27 mouse cellular contexts compared by ENCODE assay signal in the genomic region with DNA sequence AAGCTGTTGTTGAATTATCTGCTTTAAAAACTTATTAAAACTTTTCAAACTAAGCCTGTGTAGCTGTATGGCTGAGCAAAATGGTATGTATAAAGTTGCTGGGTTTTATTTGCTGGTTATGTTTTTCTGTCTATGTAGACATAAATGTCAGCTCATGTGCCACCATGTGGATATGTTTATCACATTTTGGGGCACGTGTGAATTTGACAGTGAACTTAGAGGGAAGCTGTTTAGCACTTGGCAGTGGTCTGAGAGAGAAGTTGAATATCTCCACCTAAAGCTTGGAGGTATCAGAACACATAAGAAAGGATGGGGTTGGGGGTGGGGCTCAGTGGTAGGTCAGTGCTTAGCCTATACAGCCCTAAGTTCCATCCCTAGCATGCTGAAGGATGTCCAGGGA.
"Had no signal": no experiment of that assay in that cellular context is flagged by ENCODE, and none has a peak within 500 bp of the region (broad histone marks: within the 10 kb centered on the region; RNA-seq: fewer than 3 reads in every experiment).

No protein-coding gene starts in this region.

- H3K9me3 ChIP-seq: limb, embryonic 10.5 days; limb, embryonic 12.5 days; limb, embryonic 13.5 days; limb, embryonic 15.5 days; liver, embryonic 12.5 days; liver, embryonic 13.5 days; liver, embryonic 15.5 days; lung, embryonic 15.5 days; midbrain, embryonic 10.5 days; midbrain, embryonic 12.5 days; midbrain, embryonic 13.5 days; midbrain, embryonic 15.5 days; neural tube, embryonic 12.5 days had no signal

- H3K4me1 ChIP-seq: limb, embryonic 15.5 days had no signal

- DNase-seq: left cerebral cortex, postnatal 4 days; liver; liver, embryonic 13.5 days; liver, postnatal 0 days; lung, adult 18-20 months; lung, adult 2 months; lung, embryonic 14.5 days; lung, postnatal 10 days; lung, postnatal 14 days; lung, postnatal 36 days; lung, postnatal 4 days; midbrain, embryonic 14.5 days had no signal

- H3K36me3 ChIP-seq: limb, embryonic 10.5 days; limb, embryonic 12.5 days; limb, embryonic 13.5 days; limb, embryonic 15.5 days; liver, embryonic 12.5 days; liver, embryonic 13.5 days; liver, embryonic 15.5 days; lung, embryonic 15.5 days; midbrain, embryonic 10.5 days; midbrain, embryonic 12.5 days; midbrain, embryonic 13.5 days; midbrain, embryonic 15.5 days; neural tube, embryonic 12.5 days had no signal

- H3K9ac ChIP-seq: limb, embryonic 12.5 days; limb, embryonic 13.5 days; limb, embryonic 15.5 days; liver, embryonic 12.5 days; liver, embryonic 13.5 days; liver, embryonic 14.5 days; liver, embryonic 15.5 days; liver, postnatal 0 days; lung, embryonic 14.5 days; lung, embryonic 15.5 days; midbrain, embryonic 12.5 days; midbrain, embryonic 13.5 days; midbrain, embryonic 15.5 days; neural tube, embryonic 12.5 days had no signal

- H3K27me3 ChIP-seq: limb, embryonic 12.5 days; limb, embryonic 13.5 days; limb, embryonic 15.5 days; liver, embryonic 12.5 days; liver, embryonic 13.5 days; liver, embryonic 15.5 days; lung, embryonic 15.5 days; midbrain, embryonic 12.5 days; midbrain, embryonic 13.5 days; midbrain, embryonic 15.5 days; neural tube, embryonic 12.5 days had no signal

- H3K27ac ChIP-seq: limb, embryonic 10.5 days; limb, embryonic 12.5 days; limb, embryonic 13.5 days; limb, embryonic 15.5 days; liver, embryonic 12.5 days; liver, embryonic 13.5 days; liver, embryonic 14.5 days; liver, embryonic 15.5 days; lung, embryonic 15.5 days; macrophage; midbrain, embryonic 10.5 days; midbrain, embryonic 12.5 days; midbrain, embryonic 13.5 days; midbrain, embryonic 15.5 days; neural tube, embryonic 12.5 days had no signal

- H3K4me3 ChIP-seq: limb, embryonic 10.5 days; limb, embryonic 12.5 days; limb, embryonic 13.5 days; limb, embryonic 15.5 days; liver, embryonic 12.5 days; liver, embryonic 13.5 days; liver, embryonic 15.5 days; lung, embryonic 15.5 days; midbrain, embryonic 10.5 days; midbrain, embryonic 12.5 days; midbrain, embryonic 13.5 days; midbrain, embryonic 15.5 days; myocyte; neural tube, embryonic 12.5 days had no signal
